Mouse (Mus musculus): ENCODE data around the gene Lypd5.

Lypd5 gene

DNA sequence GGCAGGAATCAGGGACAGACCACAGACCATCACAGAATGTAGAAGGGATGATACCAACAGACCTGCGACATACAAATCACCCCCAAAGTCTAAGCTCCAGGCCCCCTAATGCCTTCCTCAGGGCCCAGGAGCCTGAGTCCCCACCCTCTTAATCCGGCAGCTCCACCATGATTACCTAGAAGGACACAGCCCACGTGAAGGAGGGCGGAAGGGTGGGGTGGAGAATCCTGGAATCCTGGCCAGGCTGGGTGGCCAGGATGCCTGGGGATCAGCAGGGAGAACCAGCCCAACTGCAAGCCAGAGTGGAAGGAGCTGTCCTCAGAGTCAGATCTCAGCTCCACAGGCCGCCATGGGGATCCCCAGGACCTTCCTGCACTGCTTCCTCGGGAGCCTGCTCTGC, at the start of gene Lypd5:
Gene Lypd5 (plus strand): TSS at position 301 of the 400 bp plus-strand sequence.
- no peak for DNase-seq (ENCODE audit: low read depth, low spot score)

DNA sequence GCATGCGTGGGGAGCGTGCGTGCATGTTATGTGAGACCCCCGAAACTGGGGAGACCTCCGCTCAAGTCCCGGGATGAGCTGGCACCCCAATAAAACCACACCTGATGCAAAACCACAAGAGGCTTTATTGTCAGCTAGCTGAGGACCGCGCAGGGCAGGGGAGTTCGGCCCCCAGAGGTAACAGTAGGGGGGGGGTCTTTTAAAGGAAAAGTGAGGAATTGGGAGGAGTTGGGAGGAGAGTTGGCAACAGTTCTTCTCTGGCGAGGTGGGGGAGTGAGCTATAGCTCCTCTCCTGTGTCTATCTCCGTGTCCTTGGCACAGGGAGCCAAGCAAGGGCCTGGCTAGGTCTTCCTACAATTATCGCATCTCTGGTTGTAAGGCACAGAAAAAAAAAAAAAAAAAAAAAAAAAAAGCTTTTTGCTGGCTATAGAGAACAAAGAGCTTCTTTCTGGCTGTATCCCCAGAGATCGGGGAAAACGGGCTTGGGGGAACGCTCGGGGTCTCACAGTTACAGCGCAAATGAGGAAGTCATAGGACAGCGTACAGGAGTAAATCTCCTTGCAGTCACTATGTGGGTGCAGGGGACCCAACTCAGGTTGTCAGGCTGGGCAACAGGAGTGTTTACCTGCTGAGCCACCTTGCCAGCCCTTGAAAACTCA, 49.0 kb upstream of the Lypd5 start:
- DNase-seq (ENCODE audit: low read depth, low spot score): no peak

DNA sequence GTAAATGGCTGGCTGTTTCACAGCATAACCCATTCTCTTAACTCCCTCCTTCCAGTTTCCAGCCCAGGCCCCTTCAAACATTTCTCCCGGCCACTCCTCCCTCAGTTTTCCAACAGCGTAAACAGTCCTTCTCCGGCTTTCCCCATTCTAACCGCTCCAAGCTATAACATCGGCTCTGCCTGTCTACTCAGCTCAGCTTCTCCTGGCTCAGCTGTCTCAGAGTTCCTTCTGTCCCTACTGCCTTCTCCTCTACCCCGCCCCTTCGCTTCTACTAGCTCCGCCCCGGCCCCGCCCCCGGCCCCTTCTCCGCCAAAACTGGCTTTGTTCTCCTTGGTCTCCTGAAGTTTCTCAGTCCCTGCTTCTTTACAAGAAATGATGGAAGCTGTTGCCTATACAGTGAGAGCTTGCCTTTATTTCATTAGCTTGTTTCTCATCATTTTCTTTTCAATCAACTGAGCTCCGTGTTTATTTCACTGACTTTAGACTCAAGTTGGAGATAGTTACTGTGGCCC, 48.2 kb upstream of the Lypd5 start, which contains the start of gene Zfp61:
Gene Zfp61 (minus strand): TSS at position 462 of the 512 bp plus-strand sequence.
- DNase-seq (ENCODE audit: low read depth, low spot score): no peak

DNA sequence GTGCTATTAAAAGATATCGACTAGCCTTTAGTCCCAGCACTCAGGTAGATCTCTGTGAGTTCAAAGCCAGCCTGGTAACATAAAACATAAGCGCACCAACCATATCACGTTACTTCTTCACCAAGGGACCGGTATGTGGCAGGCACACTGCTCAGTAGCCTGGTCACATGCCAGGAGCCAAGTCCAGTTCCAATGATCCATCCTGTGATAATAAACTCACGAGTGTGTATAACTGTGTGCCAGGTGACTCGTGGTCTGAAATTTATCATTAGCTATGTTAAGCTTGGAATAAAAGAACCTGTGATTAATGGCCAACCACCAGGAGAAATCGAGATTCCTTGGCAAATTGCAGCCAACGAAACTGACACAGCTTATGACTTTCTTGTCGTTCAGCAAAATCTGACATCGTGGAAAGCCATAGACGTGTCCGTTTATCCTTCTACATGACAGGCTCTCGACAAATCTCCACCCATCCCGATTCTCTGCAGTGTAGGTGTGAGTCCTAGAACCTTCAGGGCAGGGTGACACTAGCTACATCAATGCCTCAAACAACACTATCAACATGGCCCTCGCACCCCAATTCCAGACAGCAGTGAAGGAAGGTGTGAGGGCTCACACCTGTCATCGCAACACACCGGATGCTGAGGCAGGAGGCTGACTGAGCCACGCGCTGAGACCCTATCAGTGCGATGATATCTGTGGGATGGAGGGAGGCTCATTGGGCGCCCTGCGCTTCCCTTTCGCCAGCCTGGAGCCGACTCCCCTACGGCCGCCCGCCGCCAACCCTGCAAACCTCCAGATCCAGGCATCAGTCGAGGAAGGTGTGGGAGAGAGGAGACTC, 33.0 kb upstream of the Lypd5 start:
- DNase-seq (ENCODE audit: low read depth, low spot score): no peak

DNA sequence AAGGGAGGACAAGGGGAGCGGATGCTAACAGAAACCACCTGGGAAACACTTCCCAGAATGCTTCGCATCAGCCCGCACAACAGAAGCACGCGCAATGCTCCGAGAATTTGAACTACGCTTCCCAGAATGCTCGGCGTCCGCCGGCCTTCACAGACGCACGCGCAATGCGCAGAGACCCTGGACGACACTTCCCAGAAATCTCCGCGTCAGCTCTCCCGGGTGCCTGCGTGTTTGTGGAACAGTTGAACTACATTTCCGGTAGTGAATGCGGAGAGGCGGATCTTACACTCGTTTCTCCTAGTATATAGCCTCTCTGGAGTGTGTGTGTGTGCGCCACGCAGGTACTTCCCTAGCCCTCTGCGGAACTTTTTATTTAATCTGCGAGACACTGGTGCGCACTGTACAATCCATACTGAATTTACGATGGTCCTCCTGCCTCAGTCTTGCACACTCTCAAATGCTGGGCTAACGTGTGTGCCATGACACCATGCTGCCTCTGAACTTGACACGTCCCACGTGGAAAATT, 32.4 kb upstream of the Lypd5 start, which contains the start of gene Zfp94:
Gene Zfp94 (minus strand): TSS at position 100 of the 526 bp plus-strand sequence.
- DNase-seq (ENCODE audit: low read depth, low spot score): peak; percentile 97

DNA sequence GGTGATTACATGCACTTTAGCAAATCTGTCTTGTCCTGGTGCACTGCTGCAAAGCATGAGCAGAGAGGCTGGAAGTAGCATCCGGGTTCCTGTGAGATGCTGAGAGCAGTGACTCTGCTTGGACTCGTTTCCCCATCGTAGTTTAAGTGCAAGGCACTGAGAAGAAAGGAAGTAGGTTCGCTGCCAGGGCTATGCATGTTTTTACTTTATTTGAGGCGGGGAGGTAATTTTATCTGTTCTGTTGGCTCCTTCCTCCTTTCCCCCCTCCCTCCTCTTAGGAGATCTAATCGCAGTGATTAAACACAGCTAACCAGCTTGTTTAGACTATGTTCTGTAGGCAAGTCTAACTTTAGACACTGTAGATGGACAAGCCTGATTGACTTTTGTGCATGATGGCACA, 30.1 kb upstream of the Lypd5 start:
- DNase-seq (ENCODE audit: low read depth, low spot score): no peak

DNA sequence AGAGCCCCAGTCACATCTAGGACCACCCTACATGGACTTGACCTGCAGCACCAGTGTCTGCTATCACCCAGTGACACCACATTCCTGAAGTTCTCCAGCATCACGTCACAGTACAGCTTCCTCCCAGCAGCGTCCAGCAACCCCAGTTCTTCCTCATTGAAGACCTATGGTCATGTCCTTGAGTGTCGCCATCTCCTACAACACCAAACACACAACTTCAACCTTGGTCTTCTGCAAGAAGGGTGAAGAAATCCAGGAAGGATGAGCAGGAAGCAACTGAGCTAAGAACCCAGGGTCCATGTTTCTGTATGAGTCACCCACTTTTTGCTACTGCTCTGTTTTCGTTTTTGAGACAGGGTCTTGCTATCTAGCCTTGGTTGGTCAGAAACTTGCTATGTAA, 26.4 kb upstream of the Lypd5 start:
- DNase-seq (ENCODE audit: low read depth, low spot score): no peak

DNA sequence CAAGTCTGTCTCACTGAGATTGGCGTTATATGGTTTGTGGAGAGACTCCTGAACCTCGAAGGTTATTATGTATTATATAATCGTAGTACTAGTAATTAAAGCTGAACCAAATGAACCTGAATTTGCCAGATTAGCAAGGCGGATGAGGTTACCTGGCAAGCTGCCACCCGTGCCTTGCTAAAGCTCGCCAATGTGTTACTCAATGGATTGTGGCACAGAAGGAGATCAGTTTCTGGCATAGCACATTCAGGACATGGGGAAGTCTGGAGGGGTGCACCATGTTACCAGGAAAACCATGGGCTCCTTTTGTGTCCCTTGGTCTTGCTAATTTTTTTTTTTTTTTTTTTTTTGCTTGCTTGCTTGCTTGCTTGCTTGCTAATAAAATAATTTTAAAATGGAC, 23.8 kb upstream of the Lypd5 start:
- no peak for DNase-seq (ENCODE audit: low read depth, low spot score)

DNA sequence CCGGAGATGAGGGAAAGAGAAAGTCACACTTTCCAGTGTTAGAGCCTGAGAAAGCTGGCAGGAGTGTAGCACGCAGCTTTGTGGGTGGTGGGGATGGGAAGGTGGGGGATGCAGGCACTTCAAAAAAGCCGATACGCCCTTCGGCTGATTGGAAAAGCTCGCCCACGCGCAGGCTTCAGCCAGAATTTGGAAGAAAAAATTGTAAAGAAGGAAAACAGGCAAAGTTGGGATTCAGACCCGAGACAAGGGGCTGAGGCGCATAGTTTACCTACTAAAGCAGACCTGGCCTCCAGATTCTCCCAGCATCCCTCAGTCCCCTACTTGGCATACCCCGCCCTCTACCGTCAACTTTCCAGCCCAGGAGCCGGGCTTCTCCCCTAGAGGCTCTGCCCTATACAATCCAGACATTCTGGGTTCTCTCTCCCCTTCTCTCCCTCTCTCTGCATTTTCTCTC, 23.3 kb upstream of the Lypd5 start:
- peak; percentile 36 for DNase-seq (ENCODE audit: low read depth, low spot score)

DNA sequence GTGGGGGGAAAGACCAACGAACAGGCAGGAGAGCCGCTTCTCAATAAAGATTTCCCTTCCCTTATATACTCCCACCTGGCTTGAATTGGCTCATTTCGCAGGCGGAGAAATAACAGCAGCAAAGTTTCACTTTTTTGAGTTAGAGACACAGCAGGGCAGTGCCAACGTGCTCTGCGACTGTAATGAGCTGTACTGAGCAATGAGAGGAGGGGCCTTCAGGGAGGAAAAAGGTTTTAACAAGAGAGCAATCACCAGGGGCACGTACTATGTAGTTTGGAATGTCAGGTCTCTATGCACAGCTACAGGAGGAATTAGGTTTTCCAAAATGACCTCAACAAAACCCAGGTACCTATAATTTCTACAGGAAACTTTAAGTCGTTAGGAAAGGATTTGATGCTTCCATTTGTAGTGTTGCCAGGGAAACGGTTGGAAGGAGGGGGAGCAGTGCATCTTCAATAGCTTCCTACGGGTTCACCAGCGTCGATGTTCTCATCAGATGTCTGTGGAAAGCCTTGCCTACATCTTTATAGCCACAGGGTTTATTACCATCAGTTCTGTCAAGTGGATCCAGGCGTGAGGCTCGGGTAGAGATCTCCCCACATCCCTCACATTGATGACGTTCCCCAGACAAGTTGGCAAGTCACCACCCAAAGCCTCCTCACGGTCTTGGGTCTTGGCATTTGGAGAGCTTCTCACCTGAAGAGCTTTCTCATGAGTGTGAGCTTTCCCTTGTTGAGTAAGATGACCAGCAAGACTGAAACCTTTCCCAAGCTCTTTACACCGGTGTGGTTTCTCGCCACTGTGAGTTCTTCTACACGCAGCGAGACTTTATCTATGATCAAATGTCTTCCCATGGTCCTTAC, 22.5 kb upstream of the Lypd5 start:
- DNase-seq (ENCODE audit: low read depth, low spot score): no peak

DNA sequence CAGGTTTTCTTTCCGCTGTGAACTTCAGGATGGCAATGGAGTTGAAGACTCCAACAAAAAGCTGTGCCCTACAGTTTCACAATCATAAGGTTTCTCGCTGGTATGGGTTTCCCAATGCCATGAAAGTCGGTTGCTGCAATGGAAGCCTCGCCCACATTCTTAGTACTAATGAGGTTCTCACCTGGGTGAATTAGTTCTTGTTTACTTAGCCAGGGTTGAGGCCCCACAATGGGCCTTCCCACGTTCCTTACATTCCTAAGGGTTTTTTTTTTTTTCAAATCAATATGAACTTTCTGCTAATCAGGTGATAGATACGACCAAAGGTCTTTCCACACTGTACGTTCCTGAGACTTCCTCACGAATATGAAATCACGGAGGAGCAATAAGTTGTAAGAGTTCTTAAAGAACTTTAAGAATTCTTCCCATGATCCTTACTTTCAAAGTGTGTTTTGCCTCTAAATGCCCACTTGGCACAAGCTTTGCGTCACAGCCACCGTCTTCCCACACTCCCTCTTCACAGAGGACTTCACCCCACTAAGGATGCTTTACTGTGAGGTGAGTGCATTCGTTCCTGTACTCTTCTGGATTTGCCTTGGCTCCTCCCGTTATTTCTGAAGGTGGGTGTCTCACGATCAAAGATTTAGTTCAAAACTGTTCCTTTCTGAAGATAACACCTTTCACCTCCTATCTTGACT, 21.6 kb upstream of the Lypd5 start:
- no peak for DNase-seq (ENCODE audit: low read depth, low spot score)

DNA sequence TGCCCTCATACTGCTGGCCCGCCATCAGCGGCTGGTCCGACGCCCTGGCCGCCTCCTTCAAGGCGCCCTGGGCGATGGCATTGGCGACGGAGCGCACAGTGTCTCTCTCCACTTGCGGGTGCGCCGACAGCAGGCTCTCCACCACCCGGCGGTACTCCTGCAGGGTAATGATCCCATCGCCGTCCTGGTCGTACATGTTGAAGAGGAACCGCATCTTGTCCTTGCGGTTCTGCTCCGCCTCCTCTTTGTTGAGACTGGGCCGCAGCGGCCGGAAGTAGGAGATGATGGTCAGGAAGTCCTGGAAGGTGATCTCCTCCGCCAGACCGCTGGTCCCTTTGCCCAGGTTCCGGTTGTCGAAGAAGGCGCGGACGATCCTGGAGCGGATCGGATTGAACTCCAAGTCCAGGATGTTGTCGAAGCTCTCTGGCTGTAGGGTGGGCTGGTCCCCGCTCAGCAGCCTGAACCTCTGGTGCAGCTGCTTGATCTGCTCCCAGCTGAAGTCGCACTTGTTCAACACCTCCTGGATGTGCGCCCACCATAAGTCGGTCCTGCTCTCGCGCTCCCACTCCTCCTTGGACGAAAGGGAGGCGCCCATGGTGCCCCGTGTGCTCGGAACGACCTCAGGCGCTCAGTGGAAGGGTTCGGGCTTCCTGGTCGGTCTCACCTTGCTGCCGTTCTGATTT, 15.6 kb upstream of the Lypd5 start, which contains the start of gene Tescl:
Gene Tescl (minus strand): TSS at position 633 of the 683 bp plus-strand sequence.
- peak; percentile 60 for DNase-seq (ENCODE audit: low read depth, low spot score)

DNA sequence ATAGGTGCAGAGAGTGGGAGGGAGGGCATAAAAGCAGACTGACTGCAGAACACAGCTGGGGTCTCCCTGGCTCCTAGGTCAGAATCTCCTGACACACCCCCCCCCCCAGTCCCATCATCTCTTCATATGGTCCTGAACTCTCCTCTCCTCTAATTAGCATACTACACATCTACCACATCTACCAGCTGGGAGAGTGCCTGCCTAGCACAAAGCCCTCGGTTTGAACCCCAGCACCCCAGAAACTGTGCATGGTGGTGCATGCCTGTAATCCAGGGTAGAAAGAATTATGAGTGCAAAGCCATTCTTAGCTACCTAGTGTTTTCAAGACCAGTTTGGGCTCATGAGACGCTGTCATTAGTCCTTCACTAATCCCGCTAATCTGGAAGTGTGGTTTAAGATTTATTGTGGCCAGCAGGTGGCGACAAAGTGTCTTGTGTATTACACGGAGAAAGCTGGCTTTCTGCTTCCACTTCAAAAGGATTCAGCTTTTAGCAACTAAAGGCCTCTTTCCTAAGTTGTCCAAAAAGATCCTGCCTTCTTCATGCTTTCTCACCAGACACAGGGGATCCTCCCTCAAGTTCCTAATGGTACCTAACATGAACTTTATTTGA, 13.2 kb upstream of the Lypd5 start:
- peak; percentile 74 for DNase-seq (ENCODE audit: low read depth, low spot score)

DNA sequence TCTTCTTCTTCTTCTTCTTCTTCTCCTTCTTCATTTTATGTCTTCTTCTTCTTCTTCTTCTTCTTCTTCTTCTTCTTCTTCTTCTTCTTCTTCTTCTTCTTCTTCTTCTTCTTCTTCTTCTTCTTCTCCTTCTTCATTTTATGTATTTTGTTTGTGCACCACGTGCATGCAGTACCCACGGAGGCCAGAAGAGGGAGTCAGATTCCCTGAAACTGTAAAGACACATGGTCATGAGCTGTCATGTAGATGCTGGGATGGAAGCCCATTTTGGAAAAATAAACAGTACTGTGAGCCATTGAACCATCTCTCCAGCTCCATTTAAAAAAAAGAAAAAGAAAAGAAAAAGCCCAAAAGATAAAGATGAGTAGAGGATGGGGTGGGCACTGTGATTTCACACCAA, 10.8 kb upstream of the Lypd5 start:
- DNase-seq (ENCODE audit: low read depth, low spot score): peak; percentile 53

DNA sequence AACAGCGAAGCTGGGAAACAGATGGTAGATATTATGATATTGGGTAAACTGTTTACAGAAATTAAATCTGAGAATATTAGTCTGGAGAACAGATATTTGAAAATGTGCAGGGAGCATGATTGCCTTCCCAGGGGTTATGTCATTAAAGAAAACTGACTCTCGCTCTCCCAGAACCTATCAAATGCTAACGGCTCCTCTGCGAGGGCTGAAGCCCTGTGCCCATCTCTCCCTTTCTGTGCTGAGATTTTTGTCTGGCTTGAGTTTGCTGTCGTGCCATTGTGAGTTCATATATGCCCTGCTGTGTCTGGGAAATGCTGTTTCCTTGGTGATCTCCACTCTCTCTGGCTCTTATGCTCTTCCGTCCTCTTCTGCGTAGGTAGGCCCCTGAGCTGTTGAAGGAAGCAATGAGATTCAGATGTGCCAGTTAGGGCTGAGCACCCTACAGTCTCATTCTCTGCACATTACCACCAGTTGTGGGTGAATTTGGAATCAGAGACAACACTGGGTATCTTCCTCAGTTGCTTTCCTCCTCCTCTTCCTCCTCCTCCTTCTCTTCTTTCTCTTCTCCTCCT, 5.2 kb upstream of the Lypd5 start:
- no peak for DNase-seq (ENCODE audit: low read depth, low spot score)

DNA sequence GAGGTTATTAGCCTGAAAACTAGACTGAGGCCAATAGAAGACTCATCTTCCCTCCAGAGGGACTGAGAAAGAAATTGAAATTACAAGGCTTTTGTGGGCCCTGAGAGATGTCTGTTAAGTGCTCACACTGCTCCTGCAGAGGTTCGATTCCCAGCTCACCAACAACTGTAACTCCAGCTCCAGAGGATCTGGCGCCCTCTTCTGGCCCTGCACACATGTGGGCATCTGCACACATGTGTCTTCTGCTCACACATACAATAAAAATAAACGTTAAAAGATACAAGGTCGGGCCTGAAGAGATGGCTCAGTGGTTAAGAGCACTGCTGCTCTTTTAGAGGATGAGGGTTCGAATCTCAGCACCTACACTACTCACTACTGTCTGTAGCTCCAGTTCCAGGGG, 2.6 kb upstream of the Lypd5 start:
- peak; percentile 30 for DNase-seq (ENCODE audit: low read depth, low spot score)

DNA sequence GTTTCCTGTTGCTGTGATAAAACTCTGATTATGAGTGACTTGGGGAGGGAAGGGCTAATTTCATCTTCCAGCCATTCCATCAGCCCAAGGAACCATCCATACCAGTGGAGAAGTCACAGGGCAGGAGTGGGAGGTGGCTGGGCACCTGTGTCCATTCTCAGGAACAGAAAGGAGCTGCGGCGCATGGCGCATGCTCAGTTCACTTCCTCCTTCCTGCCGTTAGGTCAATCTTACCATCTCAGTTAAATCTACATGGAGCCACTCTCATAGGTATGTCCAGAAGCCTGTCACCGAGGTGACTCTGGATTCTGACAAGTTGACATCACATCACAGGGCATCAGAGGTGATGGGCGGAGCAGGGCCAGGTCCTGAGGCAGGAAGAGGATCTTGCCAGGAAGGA, 6.7 kb downstream of the Lypd5 start:
- DNase-seq (ENCODE audit: low read depth, low spot score): no peak

DNA sequence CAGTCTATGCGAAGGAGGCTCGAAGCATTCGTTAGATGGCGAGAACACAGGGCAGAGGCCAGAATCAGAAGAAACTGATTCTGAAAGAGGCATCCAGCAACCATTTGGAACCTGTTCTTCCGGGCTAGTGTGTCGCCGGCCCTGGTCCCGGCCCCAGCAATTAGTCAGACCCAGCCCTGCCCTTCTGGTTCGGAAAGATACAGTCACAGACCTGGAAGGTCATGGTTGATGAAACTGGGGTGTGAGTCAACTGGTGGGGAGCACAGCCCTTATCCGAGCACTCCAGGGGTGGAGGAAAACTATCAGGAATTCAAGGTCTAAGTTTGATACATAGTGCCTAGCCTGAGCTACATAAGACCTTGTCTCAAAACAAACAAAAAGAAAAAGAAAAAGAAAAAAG, 7.1 kb downstream of the Lypd5 start:
- DNase-seq (ENCODE audit: low read depth, low spot score): no peak

DNA sequence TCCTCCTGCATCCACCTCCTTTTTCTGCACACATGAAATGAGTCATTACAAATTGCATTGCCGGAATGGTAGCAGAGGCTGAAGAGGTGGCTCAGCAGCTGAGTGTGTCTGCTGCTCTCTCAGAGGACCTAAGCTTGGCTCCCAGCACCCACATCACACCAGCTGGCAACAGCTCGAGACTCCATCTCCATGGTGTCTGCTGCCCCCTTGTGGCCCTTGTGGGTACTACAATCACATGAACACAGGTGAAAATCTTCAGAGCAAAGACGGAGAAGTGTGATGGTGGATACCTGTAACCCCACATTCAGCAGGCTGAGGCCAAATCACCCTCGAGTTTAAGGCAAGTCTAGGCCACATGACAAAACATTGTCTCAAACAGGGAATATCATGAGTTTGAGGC, 8.9 kb downstream of the Lypd5 start:
- DNase-seq (ENCODE audit: low read depth, low spot score): peak; percentile 64
